Comparison of ENCODE assay signal across 12 mouse cellular contexts in genomic region chr14:48443796-48444195, GRCm38 (mm10). TPM values are rescaled to one million over a fixed set of nuclear protein-coding genes. Genes with fewer than 3 reads are reported as not detected.
DNase-seq lines count a peak whose midpoint lies in the region; ATAC-seq and TF ChIP-seq lines count a peak whose summit lies in the region.
"Had no signal": no experiment of that assay in that cellular context is flagged by ENCODE, and none has a peak within 500 bp of the region (broad histone marks: within the 10 kb centered on the region; RNA-seq: fewer than 3 reads in every experiment).

No protein-coding gene starts in this region.

- in situ Hi-C loops in CH12.LX (cut with MboI; ENCODE audit: low pct_ligation_motif_present, low pct_unique_long_range_greater_than_20kb, low sequenced_read_pairs), result no loop called here

- H3K27ac ChIP-seq in CH12.LX (ENCODE audit: insufficient read depth, low read depth), result no peak overlapping the region
- H3K27ac ChIP-seq in liver, postnatal 0 days (ENCODE audit: low read depth), result no peak overlapping the region
- H3K27ac ChIP-seq: neural tube, embryonic 12.5 days had no signal

- dilution Hi-C loops in CH12.LX (cut with MboI; ENCODE audit: extremely low pct_ligation_motif_present, extremely low pct_unique_long_range_greater_than_20kb, low sequenced_read_pairs), result no loop called here

- no peaks in the 10 kb centered on the region for H3K9me3 ChIP-seq in CH12.LX (replicated peaks; ENCODE audit: low read length)
- no peaks in the 10 kb centered on the region for H3K9me3 ChIP-seq in liver, postnatal 0 days (ENCODE audit: low read length)
- H3K9me3 ChIP-seq: neural tube, embryonic 12.5 days had no signal

- no peaks in the 10 kb centered on the region for H3K36me3 ChIP-seq in CH12.LX (replicated peaks in 1 of 2; ENCODE audit: control insufficient read depth in 1 of 2, insufficient read depth in 1 of 2, low read length in 1 of 2)
- H3K36me3 ChIP-seq in liver, postnatal 0 days (replicated peaks; ENCODE audit: insufficient read depth, low read length), result no peaks in the 10 kb centered on the region
- H3K36me3 ChIP-seq: neural tube, embryonic 12.5 days had no signal

- H3K4me3 ChIP-seq in CH12.LX (replicated peaks in 1 of 3; ENCODE audit: low read depth in 2 of 3, low read length in 2 of 3, poor library complexity in 1 of 3), result no peak overlapping the region
- H3K4me3 ChIP-seq in liver, postnatal 0 days (ENCODE audit: low read depth, low read length), result no peak overlapping the region
- H3K4me3 ChIP-seq: neural tube, embryonic 12.5 days had no signal

- no peak for TF ChIP-seq RAD21 in CH12.LX (IDR thresholded peaks at IDR 0.05; ENCODE audit: low read depth, low read length)

- ATAC-seq in liver, postnatal 0 days, result peak; percentile 9; the same call in 1 of the 2 replicates
- ATAC-seq: forebrain, embryonic 16.5 days had no signal

- no peaks in the 10 kb centered on the region for H3K79me2 ChIP-seq in CH12.LX (replicated peaks; ENCODE audit: control insufficient read depth, extremely low read depth, insufficient read depth, poor library complexity, severe bottlenecking)

- H3K4me2 ChIP-seq in CH12.LX (ENCODE audit: insufficient read depth, low read depth, poor library complexity, severe bottlenecking), result no peak overlapping the region
- no peak overlapping the region for H3K4me2 ChIP-seq in liver, postnatal 0 days (ENCODE audit: low read depth, low read length)
- H3K4me2 ChIP-seq: lung, embryonic 14.5 days; neural tube, embryonic 12.5 days had no signal

- peaks cover 0 to 23% of the 10 kb centered on the region in 2 experiments; a peak in 2 of 4 replicates for H3K4me1 ChIP-seq in CH12.LX (ENCODE audit: control insufficient read depth in 1 of 2, insufficient read depth in 2 of 2)
- H3K4me1 ChIP-seq in liver, postnatal 0 days (ENCODE audit: insufficient read depth), result peaks cover 12% of the 10 kb centered on the region

- peak; percentile 12 for DNase-seq in kidney, adult 18-20 months
- no peak for DNase-seq in kidney, postnatal 14 days
- DNase-seq in CH12.LX (ENCODE audit: extremely low read depth), result peak; percentile 42
- DNase-seq in adrenal gland, postnatal 14 days, result peak; percentile 81
- peak; percentile 61 for DNase-seq in liver, postnatal 0 days
- no peak for DNase-seq in embryo, embryonic 10 days (ENCODE audit: low spot score)
- DNase-seq in gastrocnemius, adult 18-20 months (ENCODE audit: low spot score), result no peak
- no peak for DNase-seq in cerebellum, postnatal 4 days (ENCODE audit: low spot score in 2 of 2)
- DNase-seq: heart, postnatal 36 days; lung, embryonic 14.5 days had no signal

- 48% methylated on average over 3 of the region's 3 CpGs for WGBS in liver, postnatal 0 days (ENCODE audit: insufficient replicate concordance)

- no peak for TF ChIP-seq EP300 in CH12.LX (IDR thresholded peaks at IDR 0.05; ENCODE audit: low read length)
- TF ChIP-seq EP300 in liver, postnatal 0 days (IDR thresholded peaks at IDR 0.05; ENCODE audit: low read depth), result no peak

- no peaks in the 10 kb centered on the region for H3K27me3 ChIP-seq in CH12.LX (replicated peaks)
- no peaks in the 10 kb centered on the region for H3K27me3 ChIP-seq in liver, postnatal 0 days (ENCODE audit: insufficient read depth, low read length)
- H3K27me3 ChIP-seq: neural tube, embryonic 12.5 days had no signal

- no peak for TF ChIP-seq POLR2A in CH12.LX (IDR thresholded peaks at IDR 0.05; ENCODE audit: low read depth, low read length)

- H3K9ac ChIP-seq in CH12.LX (ENCODE audit: insufficient read depth, low read depth), result no peak overlapping the region
- no peak overlapping the region for H3K9ac ChIP-seq in liver, postnatal 0 days (replicated peaks)
- H3K9ac ChIP-seq: lung, embryonic 14.5 days; neural tube, embryonic 12.5 days had no signal

- TF ChIP-seq CTCF in CH12.LX (conservative IDR thresholded peaks at IDR 0.05 in 1 of 2, IDR thresholded peaks at IDR 0.05 in 1 of 2; ENCODE audit: low read depth in 2 of 2, low read length in 2 of 2), result no peak
- no peak for TF ChIP-seq CTCF in liver, postnatal 0 days (IDR thresholded peaks at IDR 0.05; ENCODE audit: low read depth)

TF ChIP-seq in CH12.LX, 34 proteins besides CTCF, POLR2A, EP300 and RAD21:
- TF ChIP-seq ZNF384 (IDR thresholded peaks at IDR 0.05; ENCODE audit: low read depth, low read length), result no peak
- no peak for TF ChIP-seq NRF1 (IDR thresholded peaks at IDR 0.05; ENCODE audit: low read depth, low read length)
- TF ChIP-seq CHD1 (IDR thresholded peaks at IDR 0.05; ENCODE audit: low read depth, low read length), result no peak
- TF ChIP-seq ETS1 (conservative IDR thresholded peaks at IDR 0.05; ENCODE audit: low read depth, low read length), result no peak
- TF ChIP-seq BHLHE40 (IDR thresholded peaks at IDR 0.05; ENCODE audit: low read depth, low read length), result no peak
- TF ChIP-seq NELFE (IDR thresholded peaks at IDR 0.05; ENCODE audit: low read depth, low read length), result no peak
- TF ChIP-seq MXI1 (IDR thresholded peaks at IDR 0.05; ENCODE audit: low read depth, low read length), result no peak
- TF ChIP-seq E2F4 (IDR thresholded peaks at IDR 0.05; ENCODE audit: insufficient replicate concordance, low read depth, low read length), result no peak
- no peak for TF ChIP-seq MAFK (IDR thresholded peaks at IDR 0.05; ENCODE audit: insufficient replicate concordance, low read length)
- no peak for TF ChIP-seq JUN (IDR thresholded peaks at IDR 0.05; ENCODE audit: insufficient read depth, low read depth, low read length)
- no peak for TF ChIP-seq USF2 (conservative IDR thresholded peaks at IDR 0.05; ENCODE audit: low read depth, low read length)
- TF ChIP-seq USF1 (IDR thresholded peaks at IDR 0.05; ENCODE audit: low read depth, low read length), result no peak
- no peak for TF ChIP-seq POLR2AphosphoS2 (IDR thresholded peaks at IDR 0.05; ENCODE audit: low read depth, low read length)
- TF ChIP-seq PAX5 (IDR thresholded peaks at IDR 0.05; ENCODE audit: low read length), result no peak

RNA-seq across cellular contexts. Expression of gene Tmem260, which starts 2.1 kb away (rescaled TPM):
- total RNA-seq in CH12.LX (2012; rRNA removed) (4.1 and 4.6 TPM in 2 replicates), CH12.LX (2014; rRNA removed) (5.1 and 5.2 TPM in 2 replicates)
- 8.2 and 9.0 TPM in 2 replicates for polyA plus RNA-seq in CH12.LX (2012; ENCODE audit: insufficient read length, low read depth)
- 25.6 and 27.0 TPM in 2 replicates for total RNA-seq in adrenal gland, postnatal 14 days (2021)
- polyA plus RNA-seq in liver, postnatal 0 days (2015; fragmentation: Nextera tagmentation; extraction: Ambion mirVana), result 3.9 and 5.4 TPM in 2 replicates
- 1 to 10 TPM; 3.3 to 4.1 TPM for total RNA-seq in gastrocnemius, adult 18-20 months (2021)

Comparison
In these comparisons a context has a peak if more than half of its experiments do, and no peak if none do; other contexts are left out.
1. DNase-seq: peak in kidney, adult 18-20 months (single experiment), CH12.LX (single experiment), adrenal gland, postnatal 14 days (single experiment) and liver, postnatal 0 days (single experiment); none in kidney, postnatal 14 days (single experiment), embryo, embryonic 10 days (single experiment), gastrocnemius, adult 18-20 months (single experiment) and cerebellum, postnatal 4 days (0 of 2).